Mouse (Mus musculus) hindbrain, embryonic 11.5 days (tissue): ENCODE data around the gene Olfr313. TPM values are rescaled to one million over a fixed set of nuclear protein-coding genes. Genes with fewer than 3 reads are reported as not detected.

Source experiments
- ATAC-seq: fragments of 200-750 bp; cut with Nextera tagmentation; 2 replicates; pipeline ENCODE4 v1.8.0; 2017; ENCODE audit warnings: mild to moderate bottlenecking, moderate TSS enrichment, moderate library complexity; ENCODE audit not compliant: low FRiP score
- DNase-seq: peaks from one replicate; pipeline ENCODE4 v3.0.0-alpha.2; 2015; ENCODE audit warnings: low spot score
- H3K27ac ChIP-seq: fragments of 300-500 bp; sonication (generic); 2 replicates; pipeline ENCODE4 v1.5.1; 2014; ENCODE audit warnings: mild to moderate bottlenecking, low read depth, low read length
- H3K27me3 ChIP-seq: fragments of 300-500 bp; sonication (generic); 2 replicates; pipeline ENCODE4 v1.6.1; 2014; ENCODE audit warnings: mild to moderate bottlenecking, low read length, moderate library complexity, mixed read lengths; ENCODE audit not compliant: control insufficient read depth, insufficient read depth
- H3K36me3 ChIP-seq: fragments of 300-500 bp; sonication (generic); 2 replicates; pipeline ENCODE4 v1.6.1; 2014; ENCODE audit warnings: mild to moderate bottlenecking, low read length, moderate library complexity, mixed read lengths; ENCODE audit not compliant: control insufficient read depth, insufficient read depth
- H3K4me1 ChIP-seq: fragments of 300-500 bp; sonication (generic); replicated peaks from 2 replicates; pipeline ENCODE4 v1.6.1; 2014; ENCODE audit warnings: low read length, mixed read lengths; ENCODE audit not compliant: control insufficient read depth, insufficient read depth
- H3K4me2 ChIP-seq: fragments of 300-500 bp; sonication (generic); replicated peaks from 2 replicates; pipeline ENCODE4 v1.6.1; 2014; ENCODE audit warnings: mild to moderate bottlenecking, low read depth, low read length
- H3K4me3 ChIP-seq: fragments of 300-500 bp; sonication (generic); 2 replicates; pipeline ENCODE4 v1.5.1; 2014; ENCODE audit warnings: low read depth, low read length
- H3K9ac ChIP-seq: fragments of 300-500 bp; sonication (generic); 2 replicates; pipeline ENCODE4 v1.6.1; 2014; ENCODE audit warnings: low read depth, low read length
- H3K9me3 ChIP-seq: fragments of 300-500 bp; sonication (generic); 2 replicates; pipeline ENCODE4 v1.6.1; 2016; ENCODE audit warnings: low read length; ENCODE audit not compliant: control insufficient read depth
- WGBS: fragments of 180-500 bp; shearing (Covaris S2); extraction: QIAGEN DNeasy Blood & Tissue Kit; methylation state at CpG from one replicate; pipeline ENCODE4 v1.1.7; 2014; 5-methylcytosine and 5-hydroxymethylcytosine counted together
- polyA plus RNA-seq: library from polyadenylated mRNA; unstranded; fragments of >200 nt; fragmentation: Nextera tagmentation; extraction: Ambion mirVana; gene quantifications from 2 replicates; pipeline ENCODE4 v1.2.1, GENCODE M21; 2014

Olfr313 gene
- polyA plus RNA-seq, 1 experiment from 2014 or later = not detected

GRCm38 (mm10) chr11:58867954-58868330 is 53.1 kb downstream of the Olfr313 start:
- Histone ChIP-seq H3K9ac (peak overlapping the region; percentile 85; the same call in 1 of the 2 replicates), H3K27ac (0 out of 2 replicates have a peak overlapping the region, but pooled peaks have one; percentile 24), H3K4me1 (no peaks in the 10 kb centered on the region), H3K36me3 (0 out of 2 replicates have a peak, but pooled peaks cover 2% of the 10 kb centered on the region), H3K27me3 (no peaks in the 10 kb centered on the region), H3K4me3 (peak overlapping the region; percentile 82), H3K4me2 (peak overlapping the region; percentile 85), H3K9me3 (no peaks in the 10 kb centered on the region)
- 86% methylated on average over 6 of the region's 6 CpGs for WGBS
- ATAC-seq (no peak), DNase-seq (no peak)

Other genes starting within 250 kb of the Olfr313 start
- not detected in 2 replicates for gene Olfr224, start 244.4 kb upstream of the Olfr313 start, polyA plus RNA-seq
- not detected in 2 replicates for gene Olfr325, start 237.3 kb upstream of the Olfr313 start, polyA plus RNA-seq
- not detected in 2 replicates for gene Olfr324, start 219.9 kb upstream of the Olfr313 start, polyA plus RNA-seq
- gene 2210407C18Rik, start 198.9 kb upstream of the Olfr313 start, polyA plus RNA-seq = not detected in 2 replicates
- not detected in 2 replicates for gene Olfr323, start 184.5 kb upstream of the Olfr313 start, polyA plus RNA-seq
- gene Trim58, start 174.5 kb upstream of the Olfr313 start, polyA plus RNA-seq = 0.27 and 0.62 TPM in 2 replicates
- not detected in 2 replicates for gene Olfr322, start 156.2 kb upstream of the Olfr313 start, polyA plus RNA-seq
- not detected in 2 replicates for gene Olfr320, start 133.9 kb upstream of the Olfr313 start, polyA plus RNA-seq
- not detected in 2 replicates for gene Olfr319, start 115.8 kb upstream of the Olfr313 start, polyA plus RNA-seq
- gene Olfr318, start 91.0 kb upstream of the Olfr313 start, polyA plus RNA-seq = not detected in 2 replicates
- gene Olfr317, start 75.8 kb upstream of the Olfr313 start, polyA plus RNA-seq = not detected in 2 replicates
- gene Olfr316, start 62.3 kb upstream of the Olfr313 start, polyA plus RNA-seq = not detected in 2 replicates
- not detected in 2 replicates for gene Olfr315, start 41.8 kb upstream of the Olfr313 start, polyA plus RNA-seq
- not detected in 2 replicates for gene Olfr314, start 32.0 kb upstream of the Olfr313 start, polyA plus RNA-seq
- 8.2 and 10.1 TPM in 2 replicates for gene Fam183b, start 13.0 kb upstream of the Olfr313 start, polyA plus RNA-seq
- 0.05 TPM in 1 of 2 replicates, not detected in the other for gene Olfr312, start 14.2 kb downstream of the Olfr313 start, polyA plus RNA-seq
- gene Olfr311, start 24.3 kb downstream of the Olfr313 start, polyA plus RNA-seq = not detected in 2 replicates
- gene Gm12258, start 32.2 kb downstream of the Olfr313 start, polyA plus RNA-seq = 16.1 and 16.6 TPM in 2 replicates
- gene 2810021J22Rik, start 52.2 kb downstream of the Olfr313 start, polyA plus RNA-seq = 11.4 and 11.9 TPM in 2 replicates
- 6.5 and 7.5 TPM in 2 replicates for gene Zfp39, start 89.2 kb downstream of the Olfr313 start, polyA plus RNA-seq
- gene Btnl10, start 102.9 kb downstream of the Olfr313 start, polyA plus RNA-seq = not detected in 2 replicates
- gene Rnf187, start 123.9 kb downstream of the Olfr313 start, polyA plus RNA-seq = 395 and 419 TPM in 2 replicates
- gene Hist3h2ba, start 133.9 kb downstream of the Olfr313 start, polyA plus RNA-seq = 108 and 114 TPM in 2 replicates
- 71.2 and 75.2 TPM in 2 replicates for gene Hist3h2a, start 139.7 kb downstream of the Olfr313 start, polyA plus RNA-seq
- 0.36 and 0.73 TPM in 2 replicates for gene Trim17, start 139.7 kb downstream of the Olfr313 start, polyA plus RNA-seq
- gene Trim11, start 163.1 kb downstream of the Olfr313 start, polyA plus RNA-seq = 15.7 and 18.2 TPM in 2 replicates